Mouse (Mus musculus) lung, postnatal 0 days (tissue): ENCODE data around the gene Slc35e4.

ENCODE experiments used
- CTCF ChIP-seq: IDR thresholded peaks from 2 replicates; pipeline ENCODE4 v1.5.1; 2016; ENCODE audit warnings: antibody characterized with exemption, mild to moderate bottlenecking
- EP300 ChIP-seq: IDR thresholded peaks from 2 replicates; pipeline ENCODE4 v1.6.1; 2016; ENCODE audit warnings: antibody characterized with exemption, mild to moderate bottlenecking, control low read depth

DNA sequence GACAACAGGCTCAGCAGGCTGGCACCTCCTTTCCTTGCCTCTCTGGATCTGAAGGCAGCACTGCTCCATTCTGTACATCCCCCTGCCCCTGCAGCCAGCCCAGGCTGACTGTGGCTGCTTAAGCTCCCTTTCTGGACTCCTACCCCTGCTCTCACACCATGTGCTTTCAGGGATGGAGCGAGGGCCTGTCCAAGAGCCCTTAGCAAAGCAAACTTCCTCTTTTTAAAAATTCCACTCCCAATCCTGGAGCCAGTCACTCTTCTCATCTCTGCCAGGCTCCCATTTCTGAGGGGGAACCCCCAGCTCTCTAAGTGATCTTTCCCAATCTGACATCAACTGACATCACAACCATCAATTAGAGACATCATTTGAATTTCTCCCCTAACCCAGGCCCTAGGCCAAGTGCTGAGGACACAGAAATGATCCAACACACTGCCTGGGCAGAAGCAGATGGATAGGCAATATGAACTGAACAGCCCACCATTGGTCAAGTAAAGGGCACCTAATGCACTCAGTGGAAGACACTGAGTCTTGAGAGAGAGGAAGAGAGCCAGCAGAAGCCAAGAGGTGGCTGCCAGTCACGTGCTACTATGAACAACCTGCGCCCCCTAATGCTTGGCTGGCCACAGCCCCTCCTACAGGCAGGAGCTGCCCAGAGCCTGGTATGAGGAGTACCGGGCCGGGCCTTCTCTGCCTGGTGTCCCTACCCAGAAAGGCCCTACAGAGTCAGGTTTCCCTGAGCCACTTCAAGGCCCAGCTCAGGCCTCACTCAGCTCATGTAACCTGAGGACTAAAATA is 3.8 kb downstream of the Slc35e4 start:
- no peak for TF ChIP-seq EP300
- TF ChIP-seq CTCF = peak; percentile 21; the same call in 1 of the 2 replicates
